Mouse (Mus musculus) neural tube, embryonic 11.5 days (tissue): ENCODE measurements around the gene March6. TPM values are rescaled to one million over a fixed set of nuclear protein-coding genes. Genes with fewer than 3 reads are reported as not detected.

Experiments
- ATAC-seq: fragments of 200-750 bp; cut with Nextera tagmentation; 2 replicates; pipeline ENCODE4 v1.8.0; 2017; ENCODE audit warnings: moderate number of reproducible peaks, mild to moderate bottlenecking, moderate TSS enrichment, moderate library complexity; ENCODE audit not compliant: insufficient read depth, low FRiP score, low TSS enrichment
- DNase-seq: peaks from one replicate; pipeline ENCODE4 v3.0.0-alpha.2; 2015; ENCODE audit warnings: low spot score
- H3K27ac ChIP-seq: fragments of 300-500 bp; sonication (generic); 2 replicates; pipeline ENCODE4 v1.5.1; 2014; ENCODE audit warnings: low read depth, mild to moderate bottlenecking, low read length
- H3K27me3 ChIP-seq: fragments of 300-500 bp; sonication (generic); 2 replicates; pipeline ENCODE4 v1.6.1; 2014; ENCODE audit warnings: mild to moderate bottlenecking, low read length, mixed read lengths; ENCODE audit not compliant: control insufficient read depth, insufficient read depth
- H3K36me3 ChIP-seq: fragments of 300-500 bp; sonication (generic); 2 replicates; pipeline ENCODE4 v1.6.1; 2014; ENCODE audit warnings: mild to moderate bottlenecking, low read length, moderate library complexity, mixed read lengths; ENCODE audit not compliant: control insufficient read depth, insufficient read depth
- H3K4me1 ChIP-seq: fragments of 300-500 bp; sonication (generic); 2 replicates; pipeline ENCODE4 v1.6.1; 2014; ENCODE audit warnings: low read length, mixed read lengths; ENCODE audit not compliant: control insufficient read depth, insufficient read depth
- H3K4me2 ChIP-seq: fragments of 300-500 bp; sonication (generic); 2 replicates; pipeline ENCODE4 v1.6.1; 2014; ENCODE audit warnings: low read depth, mild to moderate bottlenecking, moderate library complexity
- H3K4me3 ChIP-seq: fragments of 300-500 bp; sonication (generic); 2 replicates; pipeline ENCODE4 v1.5.1; 2014; ENCODE audit warnings: low read depth, low read length
- H3K9ac ChIP-seq: fragments of 300-500 bp; sonication (generic); 2 replicates; pipeline ENCODE4 v1.6.1; 2014; ENCODE audit warnings: mild to moderate bottlenecking, low read length
- H3K9me3 ChIP-seq: fragments of 300-500 bp; sonication (generic); 2 replicates; pipeline ENCODE4 v1.6.1; 2016; ENCODE audit warnings: low read length; ENCODE audit not compliant: control insufficient read depth
- WGBS: fragments of 180-500 bp; shearing (Covaris S2); extraction: QIAGEN DNeasy Blood & Tissue Kit; methylation state at CpG from one replicate; pipeline ENCODE4 v1.1.7; 2014; 5-methylcytosine and 5-hydroxymethylcytosine counted together
- polyA plus RNA-seq: library from polyadenylated mRNA; unstranded; fragments of >200 nt; fragmentation: Nextera tagmentation; extraction: Ambion mirVana; gene quantifications from 2 replicates; pipeline ENCODE4 v1.2.1, GENCODE M21; 2014

Gene March6
- polyA plus RNA-seq, 1 experiment from 2014 or later, result 53.8 TPM

GRCm38 (mm10) chr15:31472645-31473574, 57.9 kb downstream of the March6 start:
- Histone ChIP-seq H3K9ac (no peak overlapping the region), H3K27ac (no peak overlapping the region), H3K4me1 (no peaks in the 10 kb centered on the region), H3K36me3 (peaks cover 3% of the 10 kb centered on the region; the same call in 1 of the 2 replicates), H3K4me2 (no peak overlapping the region), H3K27me3 (no peaks in the 10 kb centered on the region), H3K4me3 (no peak overlapping the region), H3K9me3 (no peaks in the 10 kb centered on the region)
- no peak for ATAC-seq
- DNase-seq, result no peak
- WGBS, result 87% methylated on average over 4 of the region's 4 CpGs

- Histone ChIP-seq H3K9me3 (no peaks in the 10 kb centered on the region), H3K9ac (no peak overlapping the region), H3K4me2 (no peak overlapping the region), H3K27me3 (no peaks in the 10 kb centered on the region), H3K36me3 (peaks cover 3% of the 10 kb centered on the region; the same call in 1 of the 2 replicates), H3K4me1 (no peaks in the 10 kb centered on the region), H3K27ac (no peak overlapping the region), H3K4me3 (no peak overlapping the region)
- DNase-seq (no peak), ATAC-seq (no peak)
- 93% methylated on average over 4 of the region's 4 CpGs for WGBS
Measured at GRCm38 (mm10) chr15:31471529-31471928, 59.3 kb downstream of the March6 start.

- Histone ChIP-seq H3K4me2 (no peak overlapping the region), H3K27ac (no peak overlapping the region), H3K27me3 (no peaks in the 10 kb centered on the region), H3K4me3 (no peak overlapping the region), H3K9ac (no peak overlapping the region), H3K4me1 (no peaks in the 10 kb centered on the region), H3K36me3 (peaks cover 3% of the 10 kb centered on the region; the same call in 1 of the 2 replicates), H3K9me3 (no peaks in the 10 kb centered on the region)
- ATAC-seq (no peak), DNase-seq (no peak)
- whole genome bisulfite sequencing, result 83% methylated on average over 4 of the region's 4 CpGs
Measured at GRCm38 (mm10) chr15:31469497-31469896, 61.4 kb downstream of the March6 start.

GRCm38 (mm10) chr15:31468806-31469205, 62.0 kb downstream of the March6 start:
- Histone ChIP-seq H3K27ac (no peak overlapping the region), H3K4me3 (no peak overlapping the region), H3K27me3 (no peaks in the 10 kb centered on the region), H3K9me3 (no peaks in the 10 kb centered on the region), H3K36me3 (peaks cover 3% of the 10 kb centered on the region; the same call in 1 of the 2 replicates), H3K9ac (no peak overlapping the region), H3K4me2 (no peak overlapping the region), H3K4me1 (no peaks in the 10 kb centered on the region)
- WGBS, result 85% methylated on average over 5 of the region's 5 CpGs
- ATAC-seq, result no peak
- no peak for DNase-seq

GRCm38 (mm10) chr15:31466749-31467148, 64.1 kb downstream of the March6 start:
- H3K36me3 ChIP-seq, result peaks cover 3% of the 10 kb centered on the region
- H3K27ac ChIP-seq, result no peak overlapping the region
- no peak for ATAC-seq
- no peak for DNase-seq
- H3K27me3 ChIP-seq, result no peaks in the 10 kb centered on the region
- no peak overlapping the region for H3K4me3 ChIP-seq
- H3K9ac ChIP-seq, result no peak overlapping the region
- no peaks in the 10 kb centered on the region for H3K4me1 ChIP-seq
- no peaks in the 10 kb centered on the region for H3K9me3 ChIP-seq
- no peak overlapping the region for H3K4me2 ChIP-seq
- WGBS, result 92% methylated on average over 1 of the region's 1 CpGs

- H3K9me3 ChIP-seq, result no peaks in the 10 kb centered on the region
- H3K36me3 ChIP-seq, result peaks cover 6% of the 10 kb centered on the region
- H3K9ac ChIP-seq, result no peak overlapping the region
- no peak overlapping the region for H3K27ac ChIP-seq
- no peaks in the 10 kb centered on the region for H3K4me1 ChIP-seq
- ATAC-seq (no peak), DNase-seq (no peak)
- H3K27me3 ChIP-seq, result no peaks in the 10 kb centered on the region
- H3K4me3 ChIP-seq, result no peak overlapping the region
- no peak overlapping the region for H3K4me2 ChIP-seq
- 94% methylated on average over 5 of the region's 5 CpGs for WGBS
Measured at GRCm38 (mm10) chr15:31466295-31466694, 64.6 kb downstream of the March6 start.

- no peak overlapping the region for H3K4me2 ChIP-seq
- 96% methylated on average over 2 of the region's 2 CpGs for WGBS
- no peaks in the 10 kb centered on the region for H3K4me1 ChIP-seq
- H3K9me3 ChIP-seq, result no peaks in the 10 kb centered on the region
- DNase-seq (no peak), ATAC-seq (no peak)
- H3K27me3 ChIP-seq, result no peaks in the 10 kb centered on the region
- no peak overlapping the region for H3K4me3 ChIP-seq
- no peak overlapping the region for H3K9ac ChIP-seq
- no peak overlapping the region for H3K27ac ChIP-seq
- H3K36me3 ChIP-seq, result peaks cover 6% of the 10 kb centered on the region
Measured at GRCm38 (mm10) chr15:31465806-31466205, 65.0 kb downstream of the March6 start.

GRCm38 (mm10) chr15:31460571-31460970, 70.3 kb downstream of the March6 start:
- H3K9ac ChIP-seq, result no peak overlapping the region
- ATAC-seq (no peak), DNase-seq (no peak)
- no peak overlapping the region for H3K27ac ChIP-seq
- H3K4me3 ChIP-seq, result no peak overlapping the region
- no peaks in the 10 kb centered on the region for H3K27me3 ChIP-seq
- 84% methylated on average over 2 of the region's 2 CpGs for WGBS
- H3K9me3 ChIP-seq, result no peaks in the 10 kb centered on the region
- peaks cover 18% of the 10 kb centered on the region for H3K36me3 ChIP-seq
- no peak overlapping the region for H3K4me2 ChIP-seq
- H3K4me1 ChIP-seq, result no peaks in the 10 kb centered on the region

- no peak for DNase-seq
- WGBS, result 95% methylated on average over 7 of the region's 7 CpGs
- peaks cover 18% of the 10 kb centered on the region for H3K36me3 ChIP-seq
Measured at GRCm38 (mm10) chr15:31458081-31458480, 72.8 kb downstream of the March6 start.

More at GRCm38 (mm10) chr15:31458081-31458480, 72.8 kb downstream of the March6 start:
- ATAC-seq, result no peak
- H3K27ac ChIP-seq, result no peak overlapping the region
- H3K27me3 ChIP-seq, result no peaks in the 10 kb centered on the region
- H3K9me3 ChIP-seq, result no peaks in the 10 kb centered on the region
- no peak overlapping the region for H3K4me3 ChIP-seq
- H3K9ac ChIP-seq, result no peak overlapping the region
- H3K4me1 ChIP-seq, result no peaks in the 10 kb centered on the region
- no peak overlapping the region for H3K4me2 ChIP-seq
